Mouse (Mus musculus) A20 (cell line): ENCODE data around the gene Tnfrsf19.

Experiments
- DNase-seq: peaks from one replicate; pipeline ENCODE4 v3.0.0-alpha.2; 2011; ENCODE audit warnings: low read depth, low spot score

Gene Tnfrsf19

DNA sequence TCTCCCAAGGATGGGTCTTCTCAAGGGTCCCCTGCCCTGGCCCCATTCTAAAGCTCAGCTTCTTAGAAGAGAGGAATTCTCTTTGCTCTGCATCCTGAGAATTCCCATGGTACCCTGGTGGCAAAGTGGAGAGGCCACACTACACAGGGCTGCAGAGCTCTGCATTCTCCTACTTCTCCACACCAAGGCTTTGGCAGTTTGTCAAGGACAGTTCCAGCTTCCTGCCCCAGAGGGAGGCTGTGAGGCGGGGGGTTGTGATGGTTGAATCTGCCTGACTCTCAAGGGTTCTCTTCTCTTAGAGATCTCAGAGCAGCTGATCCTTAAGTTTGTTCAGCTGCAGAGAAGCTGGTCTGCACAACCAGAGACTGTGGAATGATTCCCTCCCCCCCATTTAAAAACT, 23.9 kb downstream of the Tnfrsf19 start:
- no peak for DNase-seq

DNA sequence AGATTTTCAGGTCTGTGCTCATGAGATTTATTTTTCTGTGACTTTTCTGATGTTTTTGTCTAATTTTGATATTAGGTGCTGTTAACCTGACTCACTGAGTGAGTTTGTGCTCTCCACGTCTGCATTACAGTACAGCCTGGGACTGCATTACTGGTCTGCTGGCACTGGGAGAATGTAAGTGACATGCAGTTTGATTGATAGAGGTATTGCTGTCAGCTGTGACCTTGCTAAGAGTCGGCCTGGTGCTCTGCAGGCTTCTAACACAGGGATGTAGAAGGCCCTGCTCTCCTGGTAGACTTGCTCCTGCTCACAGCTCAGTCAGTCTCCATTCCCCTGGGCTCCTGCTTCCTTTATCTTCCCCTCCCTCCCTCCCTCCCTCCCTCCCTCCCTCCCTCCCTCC, 25.3 kb downstream of the Tnfrsf19 start:
- DNase-seq: no peak

DNA sequence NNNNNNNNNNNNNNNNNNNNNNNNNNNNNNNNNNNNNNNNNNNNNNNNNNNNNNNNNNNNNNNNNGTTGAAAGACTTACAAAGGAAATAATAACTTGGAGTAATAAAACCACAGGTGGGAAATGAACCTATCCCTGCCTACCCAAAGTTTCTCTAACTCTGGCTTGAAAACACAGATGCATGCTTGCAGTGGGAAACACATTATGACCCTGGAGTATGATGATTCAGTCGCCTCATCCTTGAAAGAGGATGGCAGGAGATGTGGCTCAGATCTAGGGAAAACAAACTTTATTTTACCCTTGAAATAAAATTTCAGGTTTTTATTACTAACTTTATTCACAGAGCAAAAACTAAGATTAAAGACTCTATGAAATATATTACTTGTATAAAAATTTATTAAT, 26.4 kb downstream of the Tnfrsf19 start:
- no peak for DNase-seq

GRCm38 (mm10) chr14:61014544-61014943, 31.7 kb downstream of the Tnfrsf19 start:
- DNase-seq: no peak

DNA sequence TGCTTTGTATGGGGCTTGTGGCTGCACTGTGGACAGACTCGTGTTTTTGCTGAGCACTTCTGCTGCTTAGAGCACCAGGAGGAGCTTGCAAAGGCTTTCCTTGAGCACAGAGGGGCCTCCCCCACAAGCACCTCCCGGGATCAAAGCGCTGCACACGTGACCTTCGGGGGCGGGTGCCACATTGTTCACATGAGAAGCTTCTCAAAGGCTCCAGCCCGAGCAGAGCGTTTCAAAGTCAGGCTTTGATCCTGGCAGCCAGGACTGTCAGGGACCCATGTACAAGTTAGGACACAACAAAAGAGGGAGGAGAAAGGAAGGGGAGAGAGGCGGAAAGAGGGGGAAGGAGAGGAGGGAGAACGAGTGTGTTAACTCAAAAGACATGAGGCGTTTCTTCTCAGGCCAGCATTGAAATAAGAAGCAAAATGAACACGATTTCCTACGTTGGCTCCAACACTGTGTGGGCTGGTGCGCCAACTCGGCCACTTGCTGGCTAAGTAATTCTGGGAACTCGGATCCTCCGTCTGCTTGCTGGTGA, 33.8 kb downstream of the Tnfrsf19 start:
- no peak for DNase-seq

- no peak for DNase-seq
Observed at GRCm38 (mm10) chr14:61011621-61012174, 34.6 kb downstream of the Tnfrsf19 start.

- no peak for DNase-seq
Observed at GRCm38 (mm10) chr14:61005127-61005837, 41.0 kb downstream of the Tnfrsf19 start.

GRCm38 (mm10) chr14:61003676-61004075, 42.6 kb downstream of the Tnfrsf19 start:
- no peak for DNase-seq

GRCm38 (mm10) chr14:61000072-61000471, 46.2 kb downstream of the Tnfrsf19 start:
- DNase-seq: no peak

DNA sequence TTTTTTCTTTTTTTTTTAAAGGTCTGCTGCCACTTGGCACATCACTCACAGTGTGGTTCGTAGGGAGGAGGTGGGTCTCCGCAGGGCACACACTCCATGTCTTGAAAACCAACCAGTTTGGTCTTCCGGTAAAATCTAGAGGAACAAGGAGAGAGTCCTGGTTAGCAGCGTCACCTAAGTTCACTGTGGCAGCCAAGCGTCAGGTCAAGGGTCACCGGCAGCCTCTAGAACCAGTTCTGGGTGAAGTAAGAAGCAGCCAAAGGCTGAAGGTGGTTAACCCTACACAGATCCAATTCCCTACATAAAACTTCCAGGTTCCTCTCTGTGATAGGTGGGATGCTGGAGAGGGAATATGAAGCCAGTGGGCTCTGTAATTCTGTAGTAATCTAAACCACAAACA, 49.7 kb downstream of the Tnfrsf19 start:
- no peak for DNase-seq

DNA sequence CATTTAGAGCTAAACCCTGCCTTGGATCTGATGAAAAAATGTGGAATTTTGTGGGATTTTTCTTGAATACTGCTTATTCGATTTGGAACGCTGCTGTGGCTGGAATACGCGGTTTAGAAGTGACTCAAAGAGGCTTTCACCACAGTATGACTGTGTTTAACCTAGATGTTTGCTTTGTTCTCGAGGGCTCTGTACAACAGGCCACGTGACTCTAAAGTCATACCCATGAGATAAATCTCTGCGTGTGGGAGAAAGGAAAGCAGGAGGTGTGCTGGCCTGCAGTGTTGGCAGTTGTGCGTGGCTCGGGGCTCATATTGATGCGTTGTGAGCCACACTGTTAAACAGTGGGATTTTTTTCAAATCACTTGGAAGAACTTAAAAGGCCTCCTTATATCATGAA, 52.8 kb downstream of the Tnfrsf19 start:
- no peak for DNase-seq

GRCm38 (mm10) chr14:60993092-60993491, 53.2 kb downstream of the Tnfrsf19 start:
- no peak for DNase-seq

- no peak for DNase-seq
Observed at GRCm38 (mm10) chr14:60992144-60992543, 54.1 kb downstream of the Tnfrsf19 start.

GRCm38 (mm10) chr14:60988228-60988627, 58.1 kb downstream of the Tnfrsf19 start:
- DNase-seq: peak; percentile 66

DNA sequence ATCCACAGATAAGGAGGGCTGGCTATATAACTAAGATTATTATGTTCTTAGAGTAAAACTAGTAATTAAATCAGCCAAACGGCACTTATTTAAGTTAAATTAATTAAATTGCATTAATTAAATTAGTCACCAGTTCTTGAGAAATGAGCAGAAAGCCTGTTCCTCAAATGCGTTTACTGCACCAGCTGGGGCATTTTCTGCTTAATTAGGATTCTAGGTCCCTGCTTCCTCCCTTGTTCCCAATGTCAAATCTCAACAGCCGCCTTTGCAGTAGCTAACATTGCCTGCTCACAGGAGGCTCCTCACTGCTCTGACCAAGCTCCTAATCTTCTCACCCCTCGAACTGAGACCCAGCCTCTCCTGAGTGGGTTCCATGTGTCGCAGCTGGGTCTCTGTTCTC, 59.4 kb downstream of the Tnfrsf19 start:
- DNase-seq: no peak

- no peak for DNase-seq
Observed at GRCm38 (mm10) chr14:60985077-60985476, 61.2 kb downstream of the Tnfrsf19 start.

DNA sequence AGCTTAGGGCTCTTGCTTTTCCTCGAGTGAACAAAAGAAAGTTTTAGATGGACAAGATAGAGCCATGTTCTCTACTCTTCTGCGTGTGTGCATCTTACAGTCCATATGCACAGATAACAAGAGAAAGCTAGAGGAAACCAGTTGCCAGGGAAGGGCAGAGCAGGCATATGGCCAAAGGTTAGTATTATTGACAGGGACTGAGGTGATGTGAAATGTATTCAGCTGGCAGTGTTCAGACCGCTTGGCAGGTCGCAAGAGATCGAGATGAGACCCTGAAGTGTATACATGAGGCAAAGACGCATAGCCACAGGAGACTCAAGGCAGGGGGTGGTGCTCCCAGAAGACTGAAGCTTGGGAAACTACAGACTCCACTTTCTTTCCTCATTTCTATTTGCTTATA, 62.0 kb downstream of the Tnfrsf19 start:
- DNase-seq: no peak

- DNase-seq: no peak
Observed at GRCm38 (mm10) chr14:60982126-60982525, 64.2 kb downstream of the Tnfrsf19 start.

DNA sequence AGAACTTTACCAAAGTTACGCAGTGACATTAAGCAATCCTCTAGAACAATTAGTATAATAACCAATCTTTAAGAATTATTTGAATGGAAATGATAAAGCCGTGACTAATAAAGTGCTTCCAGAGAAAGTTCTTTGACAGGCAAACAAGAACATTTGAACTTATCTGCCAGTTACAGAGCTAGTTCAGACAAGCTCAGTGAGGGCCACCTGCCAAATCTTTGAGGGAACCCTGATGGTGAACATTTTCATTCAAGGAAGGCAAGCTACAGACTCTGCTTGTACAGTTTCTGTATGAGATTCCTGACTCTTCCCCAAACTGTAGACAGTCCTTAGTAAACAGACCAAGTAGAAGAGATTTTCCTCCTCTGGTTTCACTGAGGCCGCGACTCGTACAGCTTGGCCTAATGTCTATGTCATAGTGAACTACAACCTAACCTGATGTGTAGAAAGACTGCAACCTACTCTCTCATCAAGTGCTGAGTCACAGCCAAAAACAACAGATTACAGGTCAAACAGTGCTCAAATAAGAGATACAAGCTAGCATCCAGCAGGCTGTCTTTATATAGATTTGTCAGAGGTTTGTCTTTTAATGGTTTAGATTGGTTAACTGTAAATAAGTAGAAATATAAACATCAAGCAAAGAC, 65.9 kb downstream of the Tnfrsf19 start:
- DNase-seq: no peak

- DNase-seq: no peak
Observed at GRCm38 (mm10) chr14:60978129-60978528, 68.2 kb downstream of the Tnfrsf19 start.

DNA sequence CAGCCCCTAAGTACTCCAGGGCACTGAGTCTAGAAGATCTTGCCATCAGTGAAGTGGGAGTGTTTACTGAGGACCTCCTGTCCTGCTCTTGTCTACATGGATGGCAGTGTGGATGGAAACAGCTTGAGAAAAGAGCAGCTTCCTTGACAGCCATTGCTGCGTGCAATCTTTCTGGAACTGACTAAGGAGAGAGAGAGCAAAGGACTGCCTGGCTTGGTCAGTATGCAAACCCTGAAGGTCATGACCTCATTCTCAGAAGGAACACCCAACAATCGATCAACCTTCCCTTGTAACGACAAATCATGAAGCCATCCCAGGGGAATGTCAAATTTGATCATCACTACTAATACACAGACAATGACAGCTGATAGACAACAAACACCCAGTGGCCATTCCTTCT, 70.1 kb downstream of the Tnfrsf19 start:
- DNase-seq: no peak

DNA sequence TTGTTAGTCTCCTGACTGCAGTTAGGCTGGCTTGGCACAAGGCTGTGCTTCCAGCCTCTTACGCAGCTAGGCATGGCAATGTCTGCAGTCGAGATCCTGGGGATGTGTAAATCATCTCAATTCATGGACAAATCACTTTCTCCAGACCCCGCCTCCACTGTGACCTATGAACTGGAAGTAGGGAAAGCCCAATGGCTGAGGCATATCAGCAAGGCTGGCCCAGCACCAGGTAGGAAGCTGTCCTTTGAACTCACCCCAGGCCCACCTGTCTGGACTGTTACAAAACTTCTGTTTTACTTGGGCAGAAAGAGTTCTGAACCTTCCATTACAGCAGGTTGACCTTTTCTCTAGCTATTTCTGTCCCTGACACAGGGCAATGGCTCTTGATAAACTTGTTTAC, 70.6 kb downstream of the Tnfrsf19 start:
- no peak for DNase-seq

DNA sequence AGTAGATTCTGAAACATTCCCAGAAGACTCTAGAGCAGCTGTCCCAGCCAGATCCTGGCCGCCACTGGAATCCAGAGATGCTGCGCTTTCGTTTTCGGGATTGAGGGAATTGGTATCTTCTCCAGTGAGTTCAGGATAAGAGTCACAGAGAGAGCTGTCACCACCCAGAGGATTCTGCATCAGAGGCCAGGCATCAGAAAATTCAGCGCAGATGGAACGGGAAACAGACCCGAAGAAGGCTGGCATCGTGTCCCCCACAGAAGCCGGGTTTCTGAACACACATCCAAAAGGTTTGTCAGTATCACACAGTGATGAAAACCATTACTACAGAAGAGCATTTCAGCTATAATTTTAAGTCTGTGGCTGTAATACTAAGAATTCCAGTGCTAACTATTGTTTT, 75.3 kb downstream of the Tnfrsf19 start:
- no peak for DNase-seq
